Mouse (Mus musculus) brain, embryonic 14.5 days (tissue): ENCODE results near the gene Smurf1. TPM values are rescaled to one million over a fixed set of nuclear protein-coding genes. Genes with fewer than 3 reads are reported as not detected.
A peak's percentile ranks its signal among the peaks of the same experiment; 100 is the strongest.

Experiments used
- DNase-seq: peaks from one replicate; pipeline ENCODE4 v3.0.0-alpha.2; 2011; ENCODE audit warnings: low read depth
- CTCF ChIP-seq: fragments of 200-500 bp; IDR thresholded peaks from 2 replicates; pipeline ENCODE4 v1.5.1; 2012; ENCODE audit warnings: inconsistent platforms, mild to moderate bottlenecking, moderate library complexity, borderline replicate concordance; ENCODE audit not compliant: insufficient read depth, insufficient read length; ENCODE audit errors: extremely low read depth
- POLR2A ChIP-seq: fragments of 200-500 bp; IDR thresholded peaks from 2 replicates; pipeline ENCODE4 v1.6.1; 2012; ENCODE audit warnings: mild to moderate bottlenecking, inconsistent platforms, borderline replicate concordance; ENCODE audit not compliant: poor library complexity, insufficient read depth, insufficient read length, severe bottlenecking; ENCODE audit errors: extremely low read depth
- polyA plus RNA-seq: library from polyadenylated mRNA; depleted of rRNA; stranded (reverse); fragments of >200 nt; gene quantifications from 2 replicates; pipeline ENCODE4 v1.2.3, GENCODE M21; 2012

Smurf1 gene
- polyA plus RNA-seq, 1 experiment = 65.4 TPM

DNA sequence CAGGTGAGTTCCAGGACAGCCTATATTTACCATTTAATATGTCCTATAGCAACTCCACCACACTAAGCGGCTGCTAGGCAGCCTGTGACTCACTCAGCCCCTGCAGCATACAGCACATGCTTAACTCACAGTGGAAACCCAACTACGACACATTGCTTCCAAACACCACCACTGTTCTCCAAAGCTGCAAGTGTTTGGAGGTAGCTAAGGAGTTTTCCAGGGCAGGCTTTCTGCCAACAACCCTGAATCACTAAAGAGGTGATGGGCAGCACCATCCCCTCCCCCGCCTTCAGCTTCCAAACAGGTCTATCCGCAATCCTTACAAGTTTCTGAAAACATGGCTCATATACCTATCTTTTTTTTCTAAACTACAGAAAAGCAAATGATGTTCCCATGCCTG lies 15.8 kb downstream of the Smurf1 start:
- DNase-seq = peak; percentile 17
- TF ChIP-seq CTCF = no peak
- no peak for TF ChIP-seq POLR2A

DNA sequence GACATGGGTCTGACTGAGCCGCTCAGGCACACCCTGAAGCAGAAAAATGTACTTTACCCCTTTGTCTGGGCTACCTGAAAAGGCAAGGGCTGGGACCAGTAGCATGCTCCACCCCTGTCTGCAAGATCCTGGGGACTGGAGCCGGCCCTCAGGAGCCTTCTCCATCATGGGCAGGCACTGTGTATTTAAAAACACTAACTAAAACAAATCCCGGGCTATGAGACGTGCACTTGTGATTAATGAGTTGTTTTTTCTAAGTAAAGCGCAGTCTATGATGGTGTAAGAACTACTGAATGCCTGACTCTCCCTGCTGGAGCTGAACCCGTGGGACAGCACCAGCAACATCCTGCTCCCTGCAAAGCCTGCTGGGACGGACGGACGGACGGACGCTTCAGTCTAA lies 17.2 kb downstream of the Smurf1 start:
- TF ChIP-seq CTCF = no peak
- TF ChIP-seq POLR2A = no peak
- DNase-seq = no peak

DNA sequence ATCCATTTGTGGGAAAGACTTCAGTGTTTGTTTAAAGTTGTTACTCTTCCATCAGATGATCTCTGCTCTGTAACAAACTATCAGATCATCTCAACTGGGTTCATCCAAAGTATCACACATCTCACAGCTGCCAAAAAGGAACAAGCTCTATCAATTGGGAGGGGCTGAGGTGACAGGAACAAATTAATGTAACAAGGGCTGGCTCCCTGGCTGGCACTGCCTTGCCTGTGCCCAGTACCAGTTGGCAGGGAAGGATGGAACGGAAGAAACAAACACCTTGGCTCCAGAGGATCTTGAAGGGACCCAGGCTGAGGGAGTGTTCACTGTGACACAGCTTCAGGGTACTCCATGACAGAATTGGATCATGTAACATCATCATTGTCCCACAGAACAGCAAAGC lies 17.6 kb downstream of the Smurf1 start:
- no peak for TF ChIP-seq CTCF
- no peak for TF ChIP-seq POLR2A

DNA sequence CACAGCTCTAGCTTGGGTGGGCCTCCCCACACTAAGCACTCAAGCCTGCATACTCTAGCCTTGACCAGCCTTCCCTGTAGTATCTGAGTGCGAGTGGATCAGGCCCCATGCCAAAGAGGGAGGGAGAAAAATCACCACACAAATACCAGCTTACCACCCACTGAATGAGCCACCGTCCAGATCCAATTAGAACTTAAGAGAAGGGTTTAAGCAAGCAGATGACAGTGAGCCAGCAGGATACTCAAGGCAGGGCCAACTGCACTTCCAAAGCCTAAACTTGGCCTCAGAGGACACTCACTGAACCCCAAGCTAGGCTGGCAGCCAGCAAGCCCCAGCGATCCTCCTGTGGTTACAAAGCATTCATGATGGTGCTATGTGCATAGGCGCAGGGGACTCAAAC lies 19.6 kb downstream of the Smurf1 start:
- no peak for TF ChIP-seq POLR2A
- TF ChIP-seq CTCF = no peak
- DNase-seq = peak; percentile 78

More for the DNA sequence above, 17.6 kb downstream of the Smurf1 start:
- no peak for DNase-seq

DNA sequence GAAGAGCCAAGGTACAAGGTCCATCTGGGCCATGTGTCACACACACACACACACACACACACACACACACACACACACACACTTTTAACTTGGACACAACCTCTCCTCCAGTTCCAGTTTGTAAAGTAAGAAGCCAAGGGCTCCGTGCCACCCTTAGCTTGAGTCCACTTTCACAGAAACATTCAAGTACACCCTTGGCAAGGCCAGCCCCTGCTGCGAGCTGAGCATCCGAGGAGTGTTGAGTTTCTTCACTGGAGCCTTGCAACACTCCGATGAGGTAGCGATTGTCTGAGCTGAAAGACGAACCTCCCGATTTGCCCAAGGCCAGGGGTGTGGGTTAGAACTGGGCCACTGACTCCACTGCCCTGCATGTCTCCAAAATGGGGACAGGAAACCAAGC lies 20.7 kb downstream of the Smurf1 start:
- DNase-seq = no peak

DNA sequence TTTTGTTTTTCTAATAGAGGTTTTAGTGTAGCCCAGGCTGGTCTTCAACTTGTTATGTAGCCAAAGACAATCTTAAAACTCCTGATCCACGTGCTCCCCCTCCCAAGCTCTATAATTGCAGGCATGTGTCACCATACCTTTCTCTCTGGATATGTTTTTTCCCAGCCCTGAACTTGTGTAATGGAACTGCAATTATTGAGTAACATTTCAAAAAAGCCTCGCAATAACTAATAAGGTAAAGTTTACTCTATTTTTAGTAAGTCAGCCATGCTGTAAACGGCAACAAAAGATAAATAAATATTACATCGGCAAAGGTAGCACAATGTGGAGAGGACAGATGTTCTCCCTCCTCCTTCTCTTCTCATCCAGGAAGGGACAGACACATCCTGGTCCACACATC lies 21.3 kb downstream of the Smurf1 start:
- DNase-seq = no peak

More for the DNA sequence above, 20.7 kb downstream of the Smurf1 start:
- TF ChIP-seq CTCF = no peak
- no peak for TF ChIP-seq POLR2A

DNA sequence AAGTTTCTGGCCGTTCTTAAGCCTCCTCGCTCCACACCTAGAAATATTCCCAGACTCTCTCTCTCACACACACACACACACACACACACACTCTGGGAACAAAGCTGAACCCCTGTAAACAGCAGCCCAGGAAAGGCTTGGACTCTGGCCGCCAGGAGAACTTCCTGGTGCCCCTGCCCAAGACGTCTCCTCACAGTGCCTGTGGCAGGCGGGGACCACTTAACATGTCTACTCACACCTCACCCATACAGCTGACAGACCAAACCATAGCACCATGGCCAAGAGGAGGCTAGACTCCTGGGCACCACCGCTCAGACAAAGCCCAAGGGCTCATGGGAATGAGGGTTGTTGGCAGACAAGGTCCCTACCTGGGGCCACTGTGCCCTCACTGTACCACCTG lies 22.3 kb downstream of the Smurf1 start:
- no peak for DNase-seq
- TF ChIP-seq POLR2A (no peak), CTCF (no peak)

More for the DNA sequence above, 21.3 kb downstream of the Smurf1 start:
- TF ChIP-seq POLR2A (no peak), CTCF (no peak)

DNA sequence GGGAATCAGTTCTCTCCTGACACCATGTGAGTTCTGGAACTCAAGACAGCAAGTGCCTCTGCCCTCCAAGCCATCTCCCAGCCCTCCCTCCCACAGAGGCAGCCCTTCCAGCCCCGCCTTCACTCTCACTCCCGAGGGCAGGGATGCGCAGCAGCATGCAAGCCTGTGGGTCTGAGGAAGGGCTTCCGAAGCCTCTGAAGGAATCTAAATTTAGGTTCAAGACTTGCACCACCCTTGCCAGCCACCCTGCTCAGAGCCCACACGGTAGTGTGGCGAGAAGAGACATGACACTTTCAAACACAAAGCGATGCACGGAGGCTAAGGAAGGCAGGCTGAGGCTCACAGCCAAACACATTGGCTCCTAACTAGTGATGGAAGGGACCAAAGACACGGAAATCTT lies 23.2 kb downstream of the Smurf1 start:
- TF ChIP-seq POLR2A (no peak), CTCF (no peak)
- no peak for DNase-seq

DNA sequence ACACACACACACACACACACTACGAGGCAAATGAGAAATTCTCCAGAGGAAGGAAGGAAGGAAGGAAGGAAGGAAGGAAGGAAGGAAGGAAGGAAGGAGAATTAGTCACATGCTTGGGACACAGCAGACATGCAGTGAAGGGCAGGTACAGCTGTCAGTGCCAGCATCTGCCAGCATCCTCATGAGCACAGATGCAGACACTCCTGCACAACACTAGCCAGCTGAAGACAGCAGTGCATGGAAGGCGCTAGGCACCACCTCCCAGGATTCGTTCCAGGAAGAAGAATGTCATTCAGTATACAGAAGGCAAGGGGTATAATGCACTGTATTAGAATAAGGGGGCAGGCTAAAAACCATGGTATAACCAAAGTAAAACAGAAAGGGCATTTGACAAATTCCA lies 24.7 kb downstream of the Smurf1 start:
- peak; percentile 50 for DNase-seq
- no peak for TF ChIP-seq POLR2A
- TF ChIP-seq CTCF = no peak

DNA sequence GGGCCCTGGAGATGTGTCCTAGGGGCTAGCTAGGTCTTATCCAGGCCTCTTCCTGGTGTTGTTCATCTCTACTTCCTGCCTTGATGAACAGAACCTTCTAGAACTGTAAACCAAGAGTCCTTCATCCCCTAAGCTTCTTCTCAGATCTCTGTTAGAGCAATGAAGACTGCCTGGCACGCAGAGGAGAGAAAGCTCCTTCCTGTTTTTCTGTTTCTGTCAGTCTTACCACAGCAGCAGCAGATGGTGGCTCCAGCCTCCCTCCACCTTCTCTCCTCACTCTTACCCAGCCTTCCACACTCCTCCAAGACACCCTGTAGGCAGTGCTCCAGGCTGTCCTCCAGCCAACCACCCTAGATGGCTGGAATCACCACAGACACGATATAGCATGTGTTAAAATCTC lies 28.3 kb downstream of the Smurf1 start:
- TF ChIP-seq CTCF (no peak), POLR2A (no peak)
- DNase-seq = no peak

DNA sequence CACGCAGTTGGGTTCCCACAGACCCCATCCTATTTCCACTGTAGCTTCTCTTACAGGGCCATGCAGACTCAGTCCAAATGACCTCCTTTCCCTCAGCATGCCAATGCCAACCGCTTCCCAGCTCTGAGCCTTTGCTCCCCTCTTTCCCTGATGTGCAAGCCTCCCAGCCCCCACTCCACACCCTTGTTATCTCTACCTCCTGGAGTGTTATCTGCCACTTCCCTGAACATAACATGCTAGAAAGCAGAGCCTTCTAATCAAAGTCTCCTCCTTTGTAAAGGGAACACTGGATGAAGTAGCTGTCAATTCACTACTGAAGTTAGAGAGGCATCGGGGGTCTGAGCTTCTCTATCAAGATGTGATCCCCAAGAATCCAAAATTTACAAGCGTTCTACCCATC lies 32.2 kb downstream of the Smurf1 start:
- TF ChIP-seq CTCF (no peak), POLR2A (no peak)
- no peak for DNase-seq

DNA sequence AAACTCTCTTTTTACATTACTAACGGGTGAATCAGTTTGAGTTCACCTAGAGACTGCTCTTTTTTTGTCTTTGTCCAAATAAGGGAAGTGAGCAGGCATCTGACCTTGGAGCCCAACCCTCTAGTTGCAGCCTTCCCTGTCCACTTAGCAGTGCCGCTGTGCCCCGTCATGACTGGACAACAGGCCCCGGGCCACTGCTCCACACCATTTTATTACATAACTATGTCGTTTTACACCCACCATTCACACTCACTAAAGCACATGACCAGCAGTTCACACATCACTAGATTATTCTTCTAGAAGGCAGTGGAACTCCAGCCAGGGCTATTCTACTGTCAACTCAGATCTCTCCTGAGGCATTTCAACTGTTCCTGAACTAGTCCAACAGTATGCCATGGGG lies 33.8 kb downstream of the Smurf1 start:
- DNase-seq = no peak
- TF ChIP-seq CTCF (no peak), POLR2A (no peak)

DNA sequence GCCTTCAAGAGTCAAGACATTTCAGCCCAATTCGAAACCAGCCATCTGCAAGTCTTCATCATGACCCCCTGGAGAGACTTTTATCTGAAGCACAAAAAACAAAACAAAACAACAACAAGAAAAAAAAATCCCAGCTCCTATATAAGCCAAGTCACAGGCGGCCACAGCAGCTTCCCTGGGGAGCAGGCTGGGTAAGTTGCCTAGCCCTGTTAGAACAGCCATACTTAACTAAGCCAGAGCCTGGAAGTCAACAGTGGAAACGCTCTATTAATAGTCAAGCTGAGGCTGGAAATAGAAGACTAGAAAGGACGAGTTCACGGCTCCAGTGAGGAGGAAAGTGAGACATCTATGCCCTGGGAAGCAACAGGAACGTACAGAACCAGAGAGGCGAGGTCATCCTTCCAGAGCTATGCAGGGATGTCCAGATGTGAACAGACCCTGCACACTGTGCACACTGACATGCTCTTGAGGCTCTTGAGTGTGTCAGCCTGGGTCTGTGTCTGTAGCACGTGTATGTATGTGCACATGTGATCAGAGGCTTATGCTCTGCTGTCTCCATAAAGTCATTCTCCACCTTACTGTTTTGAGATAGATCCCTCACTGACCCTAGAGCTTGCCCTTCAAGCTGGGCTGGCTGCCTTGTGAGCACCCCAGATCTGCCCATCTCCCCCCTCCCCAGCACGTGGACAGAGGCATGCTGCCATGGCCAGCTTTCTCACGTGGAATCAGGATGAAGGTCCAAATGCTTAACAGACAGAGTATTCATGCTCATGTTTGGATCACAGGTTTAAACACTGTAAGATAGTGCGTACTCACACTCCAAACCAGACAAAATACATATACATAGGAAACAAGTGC lies 36.6 kb downstream of the Smurf1 start:
- DNase-seq = no peak
- no peak for TF ChIP-seq CTCF
- TF ChIP-seq POLR2A = no peak
